Comparison of ENCODE assay signal across 8 mouse cellular contexts in the genomic region with DNA sequence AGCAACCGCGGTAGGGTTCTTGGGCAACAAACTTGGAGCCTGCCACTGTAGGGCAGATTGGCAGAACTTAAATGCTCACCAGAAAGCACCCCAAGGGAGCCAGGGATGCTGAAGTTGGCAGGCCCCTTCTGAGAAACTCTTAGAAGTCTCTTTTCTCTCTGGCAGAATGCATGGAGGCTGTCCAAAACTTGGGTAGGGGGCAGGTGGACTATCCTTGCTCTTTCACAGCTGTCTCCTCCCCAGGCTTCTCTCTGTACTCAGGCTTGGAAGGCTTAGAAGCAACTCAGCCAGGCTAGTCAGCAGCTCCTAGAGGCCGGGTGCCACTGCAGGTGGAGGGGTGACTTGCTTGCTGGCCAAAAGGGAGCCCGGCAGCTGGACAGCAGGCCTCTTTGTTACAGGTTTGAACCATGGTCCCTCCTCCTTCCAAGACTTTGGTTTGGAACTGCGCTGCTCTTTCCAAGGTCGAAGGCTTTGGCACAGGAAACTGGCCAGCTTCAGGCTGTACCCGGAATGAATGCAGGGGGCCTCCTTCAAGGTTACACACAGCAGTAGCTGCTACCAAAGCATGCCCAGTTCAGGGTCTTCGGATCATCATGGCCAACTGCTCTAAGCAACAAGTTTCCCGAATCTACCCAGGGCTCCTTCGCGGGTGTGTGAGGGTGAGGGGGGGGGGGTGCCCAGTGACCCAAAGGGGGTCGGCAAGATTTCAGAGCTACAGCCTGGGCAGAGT. TPM values are rescaled to one million over a fixed set of nuclear protein-coding genes. Genes with fewer than 3 reads are reported as not detected.
A peak's percentile ranks its signal among the peaks of the same experiment; 100 is the strongest.
DNase-seq lines count a peak whose midpoint lies in the region; ATAC-seq and TF ChIP-seq lines count a peak whose summit lies in the region.

Als2cl (plus strand) TSS at position 680 of the 730 bp plus-strand sequence.

- TF ChIP-seq CTCF in stomach, postnatal 0 days (IDR thresholded peaks at IDR 0.05; ENCODE audit: low read depth): no peak

- DNase-seq in urinary bladder, adult 2 months (ENCODE audit: low spot score): no peak
- DNase-seq in urinary bladder, adult 18-20 months (ENCODE audit: low spot score in 2 of 2): no peak
- peak; percentile 62 for DNase-seq in kidney, postnatal 10 days
- DNase-seq in stomach, postnatal 0 days (ENCODE audit: low spot score): no peak
- no peak for DNase-seq in cerebellum, adult 9-10 months

- peak within 1 kb of the TSS; percentile 77 for H3K9ac ChIP-seq in embryonic facial prominence, embryonic 13.5 days
- peak within 1 kb of the TSS; percentile 73 for H3K9ac ChIP-seq in heart, embryonic 16.5 days (ENCODE audit: low read length)
- H3K9ac ChIP-seq in stomach, postnatal 0 days (ENCODE audit: low read length): peak within 1 kb of the TSS; percentile 53

- H3K36me3 ChIP-seq in embryonic facial prominence, embryonic 13.5 days: no peaks in the 10 kb centered on the region
- no peaks in the 10 kb centered on the region for H3K36me3 ChIP-seq in heart, embryonic 16.5 days (ENCODE audit: control insufficient read depth, insufficient read depth)
- no peaks in the 10 kb centered on the region for H3K36me3 ChIP-seq in macrophage (ENCODE audit: inconsistent target)
- no peaks in the 10 kb centered on the region; the same call in 1 of the 2 replicates for H3K36me3 ChIP-seq in stomach, postnatal 0 days (ENCODE audit: control insufficient read depth, insufficient read depth, low read length)

- H3K79me2 ChIP-seq in macrophage (ENCODE audit: inconsistent target): no peaks in the 10 kb centered on the region

- H3K27ac ChIP-seq in embryonic facial prominence, embryonic 13.5 days: no peak within 1 kb of the TSS
- peak within 1 kb of the TSS; percentile 71 for H3K27ac ChIP-seq in heart, embryonic 16.5 days (ENCODE audit: low read length)
- H3K27ac ChIP-seq in macrophage: no peak within 1 kb of the TSS
- H3K27ac ChIP-seq in stomach, postnatal 0 days (replicated peaks): peak within 1 kb of the TSS; percentile 88

- no peaks in the 10 kb centered on the region for H3K9me3 ChIP-seq in embryonic facial prominence, embryonic 13.5 days
- no peaks in the 10 kb centered on the region for H3K9me3 ChIP-seq in heart, embryonic 16.5 days (replicated peaks; ENCODE audit: control insufficient read depth, low read length)
- H3K9me3 ChIP-seq in stomach, postnatal 0 days (ENCODE audit: control insufficient read depth, low read length): no peaks in the 10 kb centered on the region

- 11% methylated on average over 12 of the region's 12 CpGs for WGBS in embryonic facial prominence, embryonic 13.5 days
- WGBS in heart, embryonic 16.5 days: 14% methylated on average over 12 of the region's 12 CpGs
- WGBS in macrophage (ENCODE audit: missing documents): 46% methylated on average over 12 of the region's 12 CpGs
- 20% methylated on average over 12 of the region's 12 CpGs for WGBS in stomach, postnatal 0 days

- H3K4me2 ChIP-seq in embryonic facial prominence, embryonic 13.5 days: peak within 1 kb of the TSS; percentile 93
- peak within 1 kb of the TSS; percentile 91 for H3K4me2 ChIP-seq in heart, embryonic 16.5 days (ENCODE audit: low read depth, low read length)
- peak within 1 kb of the TSS; percentile 67 for H3K4me2 ChIP-seq in stomach, postnatal 0 days (replicated peaks; ENCODE audit: low read depth)

- peaks cover 50% of the 10 kb centered on the region for H3K27me3 ChIP-seq in embryonic facial prominence, embryonic 13.5 days
- peaks cover 7% of the 10 kb centered on the region; the same call in 1 of the 2 replicates for H3K27me3 ChIP-seq in heart, embryonic 16.5 days (ENCODE audit: control insufficient read depth, insufficient read depth, low read length)
- H3K27me3 ChIP-seq in stomach, postnatal 0 days (ENCODE audit: control insufficient read depth, insufficient read depth, low read length): no peaks in the 10 kb centered on the region

- ATAC-seq in embryonic facial prominence, embryonic 13.5 days (ENCODE audit: insufficient number of reproducible peaks, insufficient read depth, low FRiP score, low TSS enrichment, low read depth): no peak
- ATAC-seq in heart, embryonic 16.5 days (replicated peaks; ENCODE audit: extremely low read depth, insufficient read depth, low FRiP score): peak; percentile 33
- ATAC-seq in stomach, postnatal 0 days (ENCODE audit: low FRiP score, low TSS enrichment): no peak

- peaks cover 28% of the 10 kb centered on the region for H3K4me1 ChIP-seq in embryonic facial prominence, embryonic 13.5 days
- peaks cover 29% of the 10 kb centered on the region for H3K4me1 ChIP-seq in heart, embryonic 16.5 days (ENCODE audit: control insufficient read depth, insufficient read depth, low read length)
- H3K4me1 ChIP-seq in stomach, postnatal 0 days (replicated peaks; ENCODE audit: control insufficient read depth, insufficient read depth): peaks cover 5% of the 10 kb centered on the region; the same call in 1 of the 2 replicates

- H3K4me3 ChIP-seq in embryonic facial prominence, embryonic 13.5 days: peak within 1 kb of the TSS; percentile 60
- peak within 1 kb of the TSS; percentile 68 for H3K4me3 ChIP-seq in heart, embryonic 16.5 days (ENCODE audit: low read length)
- H3K4me3 ChIP-seq in macrophage (ENCODE audit: inconsistent target): peak within 1 kb of the TSS; percentile 52
- H3K4me3 ChIP-seq in stomach, postnatal 0 days (ENCODE audit: low read depth, low read length): peak within 1 kb of the TSS; percentile 53

- TF ChIP-seq EP300 in stomach, postnatal 0 days (optimal IDR thresholded peaks at IDR 0.05): no peak

RNA-seq across cellular contexts. Expression of gene Als2cl, which starts in this region (rescaled TPM):
- 55.6 and 65.7 TPM in 2 replicates for polyA plus RNA-seq in urinary bladder, adult 2 months (2012; rRNA removed)
- 4.3 and 4.6 TPM in 2 replicates for polyA plus RNA-seq in embryonic facial prominence, embryonic 13.5 days (2015; fragmentation: Nextera tagmentation; extraction: Ambion mirVana)
- polyA plus RNA-seq in heart, embryonic 16.5 days (2015; fragmentation: Nextera tagmentation; extraction: Ambion mirVana): 3.1 and 4.4 TPM in 2 replicates
- total RNA-seq in macrophage (2018; cell fraction: chromatin; rRNA removed): 100 to 1,000 TPM in 6 of 26 experiments, 10 to 100 TPM in 20; 29.5 to 159 (median 69.6) TPM
- total RNA-seq in macrophage (2018; cell fraction: cytosol; rRNA removed): 10 to 100 TPM in 2 of 26 experiments, 1 to 10 TPM in 24; 3.4 to 11.8 (median 7.1) TPM
- total RNA-seq in macrophage (2018; cell fraction: nucleus; rRNA removed): 10 to 100 TPM; 11.4 to 84.1 (median 29.7) TPM
- 5.1 to 14.0 TPM (median 6.6 TPM) in 3 replicates for polyA plus RNA-seq in macrophage (2018)
- polyA plus RNA-seq in stomach, postnatal 0 days (2015; fragmentation: Nextera tagmentation; extraction: Ambion mirVana): 5.5 and 6.1 TPM in 2 replicates

Comparison
In these comparisons a context has a peak if more than half of its experiments do, and no peak if none do; other contexts are left out.
1. H3K27ac ChIP-seq: peak in heart, embryonic 16.5 days (single experiment) and stomach, postnatal 0 days (single experiment); none in embryonic facial prominence, embryonic 13.5 days (single experiment) and macrophage (single experiment).
2. Peak in every context shown above with its lines, with median percentiles within 50 percentile points of each other: H3K4me2 ChIP-seq, H3K4me3 ChIP-seq and H3K9ac ChIP-seq.